Mouse (Mus musculus) ovary, adult 18-20 months (tissue): ENCODE results near the gene Timm17b.

ENCODE experiments used
- DNase-seq: peaks from one replicate; pipeline ENCODE4 v3.0.0; 2022; ENCODE audit warnings: low spot score, mixed read lengths

Gene Timm17b

GRCm38 (mm10) chrX:7919601-7920383 is 20.6 kb downstream of the Timm17b start, which contains the start of gene Pcsk1n:
Gene Pcsk1n, plus strand, starts transcription at chrX:7919822.
- no peak for DNase-seq

- no peak for DNase-seq
Measured at GRCm38 (mm10) chrX:7922032-7922431, 22.9 kb downstream of the Timm17b start.

GRCm38 (mm10) chrX:7926266-7926665 is 27.1 kb downstream of the Timm17b start:
- DNase-seq = no peak

GRCm38 (mm10) chrX:7927116-7927515 is 28.0 kb downstream of the Timm17b start:
- no peak for DNase-seq

GRCm38 (mm10) chrX:7928270-7928790 is 29.2 kb downstream of the Timm17b start, which contains the start of gene Eras:
Gene Eras, minus strand, starts transcription at chrX:7928607.
- no peak for DNase-seq

GRCm38 (mm10) chrX:7936874-7937273 is 37.7 kb downstream of the Timm17b start:
- DNase-seq = no peak

- no peak for DNase-seq
Measured at GRCm38 (mm10) chrX:7937667-7938066, 38.5 kb downstream of the Timm17b start.

- no peak for DNase-seq
Measured at GRCm38 (mm10) chrX:7945618-7946017, 46.5 kb downstream of the Timm17b start.

GRCm38 (mm10) chrX:7947108-7947899 is 48.1 kb downstream of the Timm17b start, which contains the start of gene Hdac6:
Gene Hdac6, minus strand, starts transcription at chrX:7947889.
- DNase-seq = no peak

GRCm38 (mm10) chrX:7947900-7948492 is 48.8 kb downstream of the Timm17b start:
- peak; percentile 94 for DNase-seq

- peak; percentile 23 for DNase-seq
Measured at GRCm38 (mm10) chrX:7950091-7950490, 50.9 kb downstream of the Timm17b start.
